Mouse (Mus musculus) heart, adult 2 months (tissue): ENCODE measurements at regions not wholly inside any gene's neighbourhood (a gene's known extent, or its start where the extent isn't known, plus 50 kb on each side); places are given as distances from the start of the nearest gene placed in this dataset.

Experiments
- DNase-seq, 2 experiments: peaks; one replicate each; pipeline ENCODE4 v3.0.0; 2021
- H3K27ac ChIP-seq: fragments of 200-600 bp; 2 replicates; pipeline ENCODE4 v1.8.1; 2022
- H3K27me3 ChIP-seq: fragments of 200-500 bp; 2 replicates; pipeline ENCODE4 v1.6.1; 2012; ENCODE audit warnings: mild to moderate bottlenecking, low read length, inconsistent platforms, mixed read lengths; ENCODE audit not compliant: control insufficient read depth, insufficient read depth
- H3K36me3 ChIP-seq: fragments of 200-500 bp; 2 replicates; pipeline ENCODE4 v1.6.1; 2012; ENCODE audit warnings: low read length, inconsistent platforms; ENCODE audit not compliant: control insufficient read depth, insufficient read depth
- H3K4me1 ChIP-seq: fragments of 200-500 bp; 2 replicates; pipeline ENCODE4 v1.6.1; 2011; ENCODE audit warnings: low read length; ENCODE audit not compliant: control insufficient read depth, insufficient read depth
- H3K4me3 ChIP-seq: fragments of 200-600 bp; 2 replicates; pipeline ENCODE4 v1.8.1; 2022
- H3K79me2 ChIP-seq: fragments of 200-500 bp; replicated peaks from 2 replicates; pipeline ENCODE4 v1.6.1; 2012; ENCODE audit warnings: mild to moderate bottlenecking, inconsistent platforms, low read length, moderate library complexity, mixed read lengths; ENCODE audit not compliant: control insufficient read depth, insufficient read depth
- H3K9ac ChIP-seq: fragments of 200-500 bp; 2 replicates; pipeline ENCODE4 v1.6.1; 2012; ENCODE audit warnings: low read depth, mild to moderate bottlenecking, control low read depth, inconsistent platforms, low read length, mixed read lengths
- CTCF ChIP-seq: fragments of 200-600 bp; IDR thresholded peaks from 2 replicates; pipeline ENCODE4 v1.8.1; 2022; ENCODE audit warnings: antibody characterized with exemption, mild to moderate bottlenecking, moderate library complexity
- EP300 ChIP-seq: fragments of 200-500 bp; IDR thresholded peaks from 2 replicates; pipeline ENCODE4 v1.6.1; 2011; ENCODE audit warnings: low read depth, low read length, control low read depth; ENCODE audit not compliant: insufficient read depth
- POLR2A ChIP-seq: fragments of 200-500 bp; IDR thresholded peaks from 2 replicates; pipeline ENCODE4 v1.6.1; 2011; ENCODE audit warnings: mild to moderate bottlenecking, low read depth, low read length, control low read depth; ENCODE audit not compliant: insufficient read depth
- WGBS: fragments of 180-500 bp; shearing (Covaris S2); methylation state at CpG from one replicate; pipeline ENCODE4 v1.1.7; 2018; 5-methylcytosine and 5-hydroxymethylcytosine counted together
- intact Hi-C: fragments of 180-260 bp; cut with DNase I; formaldehyde crosslinking; loops from one replicate; pipeline ENCODE4 v1.15.1; 2025

- no peak for TF ChIP-seq CTCF
- TF ChIP-seq EP300, result no peak
- no peak for TF ChIP-seq POLR2A
- Histone ChIP-seq H3K9ac (no peak overlapping the region), H3K36me3 (no peaks in the 10 kb centered on the region), H3K27me3 (no peaks in the 10 kb centered on the region), H3K4me3 (no peak overlapping the region), H3K79me2 (no peaks in the 10 kb centered on the region), H3K4me1 (no peaks in the 10 kb centered on the region), H3K27ac (no peak overlapping the region)
- intact Hi-C loops, result no loop called here
- no peak for DNase-seq
- 53% methylated on average over 2 of the region's 2 CpGs for WGBS
These were observed 373.4 kb upstream of the Gm9747 start for GRCm38 (mm10) chr1:81859464-81859863.

GRCm38 (mm10) chr1:81864571-81864970, 368.3 kb upstream of the Gm9747 start:
- Histone ChIP-seq H3K27ac (no peak overlapping the region), H3K36me3 (no peaks in the 10 kb centered on the region), H3K27me3 (no peaks in the 10 kb centered on the region), H3K79me2 (no peaks in the 10 kb centered on the region), H3K9ac (no peak overlapping the region), H3K4me1 (no peaks in the 10 kb centered on the region), H3K4me3 (no peak overlapping the region)
- DNase-seq, result no peak
- intact Hi-C loops, result no loop called here
- WGBS, result 58% methylated on average over 3 of the region's 3 CpGs
- TF ChIP-seq CTCF (no peak), POLR2A (no peak), EP300 (no peak)

DNA sequence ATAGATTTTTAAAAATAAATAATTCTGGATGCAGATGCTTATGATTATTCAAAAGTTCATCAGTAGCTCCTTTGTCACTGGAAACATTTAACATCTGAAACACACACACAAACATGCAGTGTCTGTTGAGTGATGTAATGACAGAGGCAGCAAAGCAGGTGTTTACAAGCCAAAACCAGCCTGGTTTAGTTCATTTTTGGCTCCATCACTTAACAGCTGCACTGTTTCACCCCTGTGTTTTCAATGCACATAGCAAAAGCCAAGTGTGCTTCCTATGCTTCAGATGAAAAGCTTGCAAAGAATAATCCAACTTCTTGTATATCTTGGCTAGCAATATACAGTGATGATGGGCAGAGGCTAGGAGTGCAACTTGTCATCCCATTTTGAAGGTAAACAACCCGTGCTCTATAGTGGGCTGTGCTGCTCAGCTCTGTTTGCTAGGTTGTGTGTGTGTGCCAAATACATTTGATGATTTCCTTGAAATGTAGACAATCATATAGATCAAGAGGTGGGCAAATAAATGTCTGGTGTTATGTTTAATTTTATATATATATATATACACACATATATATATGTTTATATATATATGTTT, 345.9 kb upstream of the Gm9747 start:
- no peak overlapping the region for H3K27ac ChIP-seq
- H3K79me2 ChIP-seq, result no peaks in the 10 kb centered on the region
- H3K9ac ChIP-seq, result no peak overlapping the region
- no peaks in the 10 kb centered on the region for H3K27me3 ChIP-seq
- TF ChIP-seq POLR2A (no peak), EP300 (no peak), CTCF (no peak)
- WGBS, result 54% methylated on average over 1 of the region's 1 CpGs
- no peak overlapping the region for H3K4me3 ChIP-seq
- intact Hi-C loops, result no loop called here
- no peaks in the 10 kb centered on the region; the same call in none of the 2 replicates for H3K4me1 ChIP-seq
- no peaks in the 10 kb centered on the region for H3K36me3 ChIP-seq
- peak in 1 of 2 experiments; percentile 10 for DNase-seq

DNA sequence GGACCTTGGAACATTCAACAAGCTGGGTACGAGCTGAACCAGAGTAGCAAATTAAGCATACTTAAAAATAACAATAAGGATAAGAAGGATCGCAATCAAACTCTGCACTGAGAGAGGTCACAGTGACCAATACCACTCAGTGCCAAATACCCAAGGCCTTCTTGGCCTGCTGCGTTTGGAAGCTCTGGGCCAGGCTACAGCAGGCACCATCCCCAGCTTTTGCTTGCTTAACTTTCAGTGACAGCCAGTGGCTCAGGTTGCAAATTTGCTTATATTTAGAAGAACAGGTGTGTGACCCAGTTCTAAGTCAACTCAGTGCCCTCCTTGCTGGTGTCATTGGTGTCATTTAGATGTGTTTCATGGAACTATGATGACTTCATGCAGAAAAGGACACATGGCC, 335.7 kb upstream of the Gm9747 start:
- no peaks in the 10 kb centered on the region for H3K36me3 ChIP-seq
- no peak overlapping the region for H3K4me3 ChIP-seq
- TF ChIP-seq EP300 (no peak), POLR2A (no peak), CTCF (no peak)
- intact Hi-C loops, result loop anchor here (5.0 kb wide), 1 partner anchor 200 kb away; no protein-coding TSS in a partner anchor
- H3K79me2 ChIP-seq, result no peaks in the 10 kb centered on the region
- H3K27me3 ChIP-seq, result no peaks in the 10 kb centered on the region
- no peaks in the 10 kb centered on the region for H3K4me1 ChIP-seq
- peak; percentile 20 to 48 for DNase-seq
- H3K27ac ChIP-seq, result peak overlapping the region; percentile 7; the same call in 1 of the 2 replicates
- no peak overlapping the region for H3K9ac ChIP-seq
- 55% methylated on average over 3 of the region's 3 CpGs for WGBS

- Histone ChIP-seq H3K4me1 (no peaks in the 10 kb centered on the region; the same call in 1 of the 2 replicates), H3K27me3 (no peaks in the 10 kb centered on the region), H3K27ac (no peak overlapping the region), H3K79me2 (no peaks in the 10 kb centered on the region), H3K4me3 (no peak overlapping the region), H3K36me3 (no peaks in the 10 kb centered on the region), H3K9ac (no peak overlapping the region)
- intact Hi-C loops, result loop anchor here (5.0 kb wide), 1 partner anchor 391 kb away; the partner anchor contains the start of gene Irs1
- TF ChIP-seq CTCF, result no peak
- TF ChIP-seq POLR2A, result no peak
- TF ChIP-seq EP300, result no peak
- WGBS, result 74% methylated on average over 7 of the region's 7 CpGs
- DNase-seq, result no peak
These were observed 332.1 kb upstream of the Gm9747 start for GRCm38 (mm10) chr1:81900843-81901242.

- Histone ChIP-seq H3K4me3 (no peak overlapping the region), H3K4me1 (no peaks in the 10 kb centered on the region; the same call in 1 of the 2 replicates), H3K79me2 (no peaks in the 10 kb centered on the region), H3K9ac (no peak overlapping the region), H3K27ac (no peak overlapping the region), H3K27me3 (no peaks in the 10 kb centered on the region), H3K36me3 (no peaks in the 10 kb centered on the region)
- WGBS, result 73% methylated on average over 3 of the region's 3 CpGs
- DNase-seq, result no peak
- intact Hi-C loops, result loop anchor here (5.0 kb wide), 1 partner anchor 388 kb away; the partner anchor contains the start of gene Irs1
- no peak for TF ChIP-seq EP300
- TF ChIP-seq CTCF, result no peak
- TF ChIP-seq POLR2A, result no peak
These were observed 328.9 kb upstream of the Gm9747 start for GRCm38 (mm10) chr1:81904056-81904455.
